In genomic region chr17:23664556-23665021, GRCm38 (mm10) we compare ENCODE assay signal across 9 mouse cellular contexts. TPM values are rescaled to one million over a fixed set of nuclear protein-coding genes. Genes with fewer than 3 reads are reported as not detected.
DNase-seq lines count a peak whose midpoint lies in the region; ATAC-seq and TF ChIP-seq lines count a peak whose summit lies in the region.
"Had no signal": no experiment of that assay in that cellular context is flagged by ENCODE, and none has a peak within 500 bp of the region (broad histone marks: within the 10 kb centered on the region; RNA-seq: fewer than 3 reads in every experiment).

No protein-coding gene starts in this region.

- TF ChIP-seq POLR2A in testis, adult 2 months (IDR thresholded peaks at IDR 0.05; ENCODE audit: control insufficient read depth, low read depth, low read length), result no peak
- no peak for TF ChIP-seq POLR2A in myocyte (IDR thresholded peaks at IDR 0.05; ENCODE audit: insufficient read length, low read depth)

- peaks cover 26% of the 10 kb centered on the region for H3K4me1 ChIP-seq in testis, adult 2 months (ENCODE audit: control insufficient read depth, insufficient read depth, low read length)

- TF ChIP-seq CTCF in testis, adult 2 months (IDR thresholded peaks at IDR 0.05; ENCODE audit: control insufficient read depth, insufficient read depth, insufficient replicate concordance, low read depth, low read length), result peak; percentile 33; the same call in 1 of the 2 replicates

- H3K4me2 ChIP-seq in myocyte (ENCODE audit: low read depth), result no peak overlapping the region
- H3K4me2 ChIP-seq: heart, embryonic 15.5 days had no signal

- no peaks in the 10 kb centered on the region for H3K79me2 ChIP-seq in myocyte (ENCODE audit: control insufficient read depth, insufficient read depth)

- no peaks in the 10 kb centered on the region for H3K27me3 ChIP-seq in testis, adult 2 months (ENCODE audit: control insufficient read depth, insufficient read depth, low read length)
- H3K27me3 ChIP-seq in myocyte (ENCODE audit: control insufficient read depth, insufficient read depth, insufficient read length), result no peaks in the 10 kb centered on the region

- peak; percentile 67 for ATAC-seq in inflammation-experienced regulatory T-cells, adult 6 months

- H3K36me3 ChIP-seq in testis, adult 2 months (ENCODE audit: control insufficient read depth, insufficient read depth, low read length), result no peaks in the 10 kb centered on the region
- peaks cover 6% of the 10 kb centered on the region for H3K36me3 ChIP-seq in myocyte (ENCODE audit: control insufficient read depth, insufficient read depth)

- no peak overlapping the region for H3K4me3 ChIP-seq in testis, adult 2 months (ENCODE audit: control insufficient read depth, low read depth, low read length)
- H3K4me3 ChIP-seq in myocyte, result no peak overlapping the region
- H3K4me3 ChIP-seq: heart, embryonic 15.5 days had no signal

- H3K27ac ChIP-seq in testis, adult 2 months (ENCODE audit: control insufficient read depth, insufficient read depth, low read depth, low read length), result no peak overlapping the region
- H3K27ac ChIP-seq: heart, embryonic 15.5 days had no signal

- no peak overlapping the region for H3ac ChIP-seq in myocyte (ENCODE audit: control insufficient read depth, insufficient read length)

- peak; percentile 17 for DNase-seq in adrenal gland, postnatal 10 days
- DNase-seq in adrenal gland, postnatal 36 days, result no peak
- DNase-seq in testis, postnatal 10 days (ENCODE audit: low spot score), result no peak
- DNase-seq in right cerebral cortex, postnatal 14 days, result no peak
- DNase-seq in layer of hippocampus, postnatal 25 days (ENCODE audit: extremely low spot score in 1 of 2, low spot score in 1 of 2), result no peak

TF ChIP-seq in myocyte, 11 proteins besides CTCF, POLR2A, EP300 and RAD21:
- TF ChIP-seq TCF3 (IDR thresholded peaks at IDR 0.05; ENCODE audit: insufficient read length, low read depth) (no peak), POLR2AphosphoS2 (IDR thresholded peaks at IDR 0.05; ENCODE audit: insufficient read length, low read depth) (peak; percentile 75)

RNA-seq across cellular contexts. Expression of gene Bicdl2, which starts 4.3 kb away (rescaled TPM):
- not detected for total RNA-seq in adrenal gland, postnatal 10 days (2021)
- not detected for total RNA-seq in adrenal gland, postnatal 36 days (2021)
- polyA plus RNA-seq in testis, adult 2 months (2012; rRNA removed), result 1.0 and 1.5 TPM in 2 replicates
- under 1 TPM in 1 of 3 experiments, not detected in 2; 0.23 TPM for polyA plus RNA-seq in inflammation-experienced regulatory T-cells, adult 6 months (2017; shearing (Covaris generic))
- polyA plus RNA-seq in myocyte (2012; fragmentation: generic; extraction: Trizol), result 0.14 TPM
- total RNA-seq in layer of hippocampus, postnatal 25 days (2021), result not detected

RNA-seq across cellular contexts. Expression of gene Hcfc1r1, which starts 8.8 kb away (rescaled TPM):
- total RNA-seq in adrenal gland, postnatal 10 days (2021), result 100 to 1,000 TPM; 136 to 169 TPM
- total RNA-seq in adrenal gland, postnatal 36 days (2021), result 100 to 1,000 TPM; 125 to 143 TPM
- 54.9 and 64.9 TPM in 2 replicates for polyA plus RNA-seq in testis, adult 2 months (2012; rRNA removed)
- 10 to 100 TPM; 62.6 to 79.5 (median 70.7) TPM for polyA plus RNA-seq in inflammation-experienced regulatory T-cells, adult 6 months (2017; shearing (Covaris generic))
- polyA plus RNA-seq in myocyte (2012; fragmentation: generic; extraction: Trizol), result 199 TPM
- 100 to 1,000 TPM; 119 to 129 TPM for total RNA-seq in layer of hippocampus, postnatal 25 days (2021)

RNA-seq across cellular contexts. Expression of gene Thoc6, which starts 9.1 kb away (rescaled TPM):
- total RNA-seq in adrenal gland, postnatal 10 days (2021), result 10 to 100 TPM; 25.6 to 28.0 TPM
- 10 to 100 TPM; 28.6 to 30.3 TPM for total RNA-seq in adrenal gland, postnatal 36 days (2021)
- 9.8 and 9.9 TPM in 2 replicates for polyA plus RNA-seq in testis, adult 2 months (2012; rRNA removed)
- 10 to 100 TPM; 27.1 to 36.7 (median 27.5) TPM for polyA plus RNA-seq in inflammation-experienced regulatory T-cells, adult 6 months (2017; shearing (Covaris generic))
- 30.1 TPM for polyA plus RNA-seq in myocyte (2012; fragmentation: generic; extraction: Trizol)
- total RNA-seq in layer of hippocampus, postnatal 25 days (2021), result 10 to 100 TPM in 1 of 2 experiments, 1 to 10 TPM in 1; 9.0 to 10.1 TPM

RNA-seq across cellular contexts. Expression of gene Tnfrsf12a, which starts 12.7 kb away (rescaled TPM):
- total RNA-seq in adrenal gland, postnatal 10 days (2021), result 10 to 100 TPM; 40.4 to 80.3 TPM
- 100 to 1,000 TPM; 116 to 301 TPM for total RNA-seq in adrenal gland, postnatal 36 days (2021)
- polyA plus RNA-seq in testis, adult 2 months (2012; rRNA removed), result 1.2 and 1.7 TPM in 2 replicates
- polyA plus RNA-seq in inflammation-experienced regulatory T-cells, adult 6 months (2017; shearing (Covaris generic)), result 1 to 10 TPM; 3.7 to 6.5 (median 4.6) TPM
- 328 TPM for polyA plus RNA-seq in myocyte (2012; fragmentation: generic; extraction: Trizol)
- total RNA-seq in layer of hippocampus, postnatal 25 days (2021), result 1 to 10 TPM; 5.8 to 8.8 TPM

RNA-seq across cellular contexts. Expression of gene Cldn6, which starts 14.5 kb away (rescaled TPM):
- under 1 TPM in 1 of 2 experiments, not detected in 1; 0.75 TPM for total RNA-seq in adrenal gland, postnatal 10 days (2021)
- not detected for total RNA-seq in adrenal gland, postnatal 36 days (2021)
- 0.16 and 0.19 TPM in 2 replicates for polyA plus RNA-seq in testis, adult 2 months (2012; rRNA removed)
- not detected for polyA plus RNA-seq in inflammation-experienced regulatory T-cells, adult 6 months (2017; shearing (Covaris generic))
- polyA plus RNA-seq in myocyte (2012; fragmentation: generic; extraction: Trizol), result not detected
- not detected for total RNA-seq in layer of hippocampus, postnatal 25 days (2021)
